Mouse (Mus musculus) liver, adult 2 months (tissue): Measurements from ENCODE around the gene Ubxn6.
"Not testable (repeated sequence)": the region's sequence is repeated elsewhere in the genome, so short reads cannot be mapped to it uniquely, and the experiment has no call there.

Source experiments
- CTCF ChIP-seq: fragments of 200-500 bp; IDR thresholded peaks from 2 replicates; pipeline ENCODE4 v1.5.1; 2011; ENCODE audit warnings: low read depth, low read length, control low read depth
- POLR2A ChIP-seq: fragments of 200-500 bp; IDR thresholded peaks from 2 replicates; pipeline ENCODE4 v1.6.1; 2011; ENCODE audit warnings: low read length, control low read depth; ENCODE audit not compliant: insufficient read depth; ENCODE audit errors: extremely low read depth

GRCm38 (mm10) chr17:56065715-56066114 lies 9.1 kb downstream of the Ubxn6 start:
- TF ChIP-seq CTCF, POLR2A: not testable (repeated sequence)
